Mouse (Mus musculus) kidney, postnatal 0 days (tissue): ENCODE measurements around the gene Traf3. TPM values are rescaled to one million over a fixed set of nuclear protein-coding genes. Genes with fewer than 3 reads are reported as not detected.

Experiments
- ATAC-seq: fragments of 200-750 bp; cut with Nextera tagmentation; replicated peaks from 2 replicates; pipeline ENCODE4 v1.8.0; 2017; ENCODE audit warnings: low read depth, moderate number of reproducible peaks, moderate TSS enrichment, moderate library complexity; ENCODE audit not compliant: low FRiP score
- DNase-seq: peaks from one replicate; pipeline ENCODE4 v3.0.0-alpha.2; 2016; ENCODE audit warnings: low spot score
- H3K27ac ChIP-seq: fragments of 300-500 bp; sonication (generic); 2 replicates; pipeline ENCODE4 v1.5.1; 2014; ENCODE audit warnings: mild to moderate bottlenecking
- H3K27me3 ChIP-seq: fragments of 300-500 bp; sonication (generic); 2 replicates; pipeline ENCODE4 v1.6.1; 2014; ENCODE audit warnings: low read length, mixed read lengths; ENCODE audit not compliant: insufficient read depth
- H3K36me3 ChIP-seq: fragments of 300-500 bp; sonication (generic); 2 replicates; pipeline ENCODE4 v1.6.1; 2014; ENCODE audit warnings: low read length, mixed read lengths; ENCODE audit not compliant: insufficient read depth
- H3K4me1 ChIP-seq: fragments of 300-500 bp; sonication (generic); replicated peaks from 2 replicates; pipeline ENCODE4 v1.6.1; 2014; ENCODE audit warnings: antibody characterized with exemption, low read length, mixed read lengths; ENCODE audit not compliant: insufficient read depth
- H3K4me2 ChIP-seq: fragments of 300-500 bp; sonication (generic); 2 replicates; pipeline ENCODE4 v1.6.1; 2014; ENCODE audit warnings: mild to moderate bottlenecking, low read length, moderate library complexity, mixed read lengths
- H3K4me3 ChIP-seq: fragments of 300-500 bp; sonication (generic); replicated peaks from 2 replicates; pipeline ENCODE4 v1.5.1; 2014; ENCODE audit warnings: low read depth, low read length
- H3K9ac ChIP-seq: fragments of 300-500 bp; sonication (generic); 2 replicates; pipeline ENCODE4 v1.6.1; 2014; ENCODE audit warnings: low read depth, low read length
- H3K9me3 ChIP-seq: fragments of 300-500 bp; sonication (generic); replicated peaks from 2 replicates; pipeline ENCODE4 v1.6.1; 2016; ENCODE audit warnings: low read length, inconsistent platforms, mixed read lengths
- CTCF ChIP-seq: IDR thresholded peaks from 2 replicates; pipeline ENCODE4 v1.5.1; 2016; ENCODE audit warnings: antibody characterized with exemption, low read depth, mild to moderate bottlenecking, moderate library complexity
- WGBS: fragments of 180-500 bp; shearing (Covaris S2); extraction: QIAGEN DNeasy Blood & Tissue Kit; methylation state at CpG from one replicate; pipeline ENCODE4 v1.1.7; 2014; 5-methylcytosine and 5-hydroxymethylcytosine counted together
- polyA plus RNA-seq: library from polyadenylated mRNA; unstranded; fragments of >200 nt; fragmentation: Nextera tagmentation; extraction: Ambion mirVana; gene quantifications from 2 replicates; pipeline ENCODE4 v1.2.1, GENCODE M21; 2015

Gene Traf3
- 6.4 and 7.3 TPM in 2 replicates for polyA plus RNA-seq

- no peak for TF ChIP-seq CTCF
- peaks cover 14% of the 10 kb centered on the region for H3K4me1 ChIP-seq
- ATAC-seq: peak; percentile 57
These were observed at the start of gene Traf3 for GRCm38 (mm10) chr12:111165831-111166591. Traf3 (plus strand) TSS chr12:111166370.

GRCm38 (mm10) chr12:111119506-111120085, 46.6 kb upstream of the Traf3 start:
- Histone ChIP-seq H3K9ac (no peak overlapping the region), H3K9me3 (no peaks in the 10 kb centered on the region), H3K36me3 (peaks cover 18% of the 10 kb centered on the region), H3K27me3 (no peaks in the 10 kb centered on the region), H3K4me2 (no peak overlapping the region), H3K4me1 (no peaks in the 10 kb centered on the region), H3K4me3 (no peak overlapping the region), H3K27ac (no peak overlapping the region)
- no peak for DNase-seq
- 94% methylated on average over 5 of the region's 5 CpGs for WGBS
- ATAC-seq: no peak
- TF ChIP-seq CTCF: no peak

More at GRCm38 (mm10) chr12:111165831-111166591, at the start of gene Traf3:
- peak within 1 kb of the TSS; percentile 67 for H3K4me3 ChIP-seq
- WGBS: 7% methylated on average over 48 of the region's 105 CpGs
- H3K27ac ChIP-seq: peak within 1 kb of the TSS; percentile 85
- no peaks in the 10 kb centered on the region for H3K9me3 ChIP-seq
- no peaks in the 10 kb centered on the region for H3K27me3 ChIP-seq
- H3K36me3 ChIP-seq: no peaks in the 10 kb centered on the region
- H3K4me2 ChIP-seq: peak within 1 kb of the TSS; percentile 95
- peak; percentile 81 for DNase-seq
- peak within 1 kb of the TSS; percentile 89 for H3K9ac ChIP-seq

- ATAC-seq (no peak), DNase-seq (no peak)
- no peaks in the 10 kb centered on the region for H3K27me3 ChIP-seq
- peaks cover 12% of the 10 kb centered on the region; the same call in 1 of the 2 replicates for H3K36me3 ChIP-seq
- no peak overlapping the region for H3K9ac ChIP-seq
- no peak overlapping the region for H3K4me3 ChIP-seq
- no peaks in the 10 kb centered on the region for H3K9me3 ChIP-seq
- no peaks in the 10 kb centered on the region for H3K4me1 ChIP-seq
- WGBS: 90% methylated on average over 9 of the region's 9 CpGs
- TF ChIP-seq CTCF: no peak
- H3K4me2 ChIP-seq: no peak overlapping the region
- H3K27ac ChIP-seq: no peak overlapping the region
These were observed 45.1 kb upstream of the Traf3 start for GRCm38 (mm10) chr12:111120976-111121645.

GRCm38 (mm10) chr12:111122332-111122852, 43.8 kb upstream of the Traf3 start:
- H3K36me3 ChIP-seq: 0 out of 2 replicates have a peak, but pooled peaks cover 4% of the 10 kb centered on the region
- no peak overlapping the region for H3K4me3 ChIP-seq
- DNase-seq: no peak
- TF ChIP-seq CTCF: peak; percentile 67
- no peak overlapping the region for H3K27ac ChIP-seq
- no peak for ATAC-seq
- no peaks in the 10 kb centered on the region for H3K9me3 ChIP-seq
- H3K9ac ChIP-seq: no peak overlapping the region
- no peaks in the 10 kb centered on the region for H3K4me1 ChIP-seq
- no peak overlapping the region for H3K4me2 ChIP-seq
- H3K27me3 ChIP-seq: no peaks in the 10 kb centered on the region

GRCm38 (mm10) chr12:111124601-111125260, 41.4 kb upstream of the Traf3 start:
- Histone ChIP-seq H3K27me3 (no peaks in the 10 kb centered on the region), H3K9me3 (no peaks in the 10 kb centered on the region), H3K4me3 (no peak overlapping the region), H3K4me1 (no peaks in the 10 kb centered on the region), H3K4me2 (no peak overlapping the region), H3K9ac (no peak overlapping the region), H3K27ac (no peak overlapping the region), H3K36me3 (no peaks in the 10 kb centered on the region)
- peak; percentile 24 for DNase-seq
- WGBS: 62% methylated on average over 14 of the region's 14 CpGs
- no peak for TF ChIP-seq CTCF
- ATAC-seq: no peak

GRCm38 (mm10) chr12:111125666-111126065, 40.5 kb upstream of the Traf3 start:
- Histone ChIP-seq H3K4me2 (no peak overlapping the region), H3K9ac (no peak overlapping the region), H3K27me3 (no peaks in the 10 kb centered on the region), H3K4me3 (no peak overlapping the region), H3K9me3 (no peaks in the 10 kb centered on the region), H3K36me3 (no peaks in the 10 kb centered on the region), H3K4me1 (no peaks in the 10 kb centered on the region), H3K27ac (no peak overlapping the region)
- no peak for TF ChIP-seq CTCF
- no peak for ATAC-seq
- no peak for DNase-seq
- 67% methylated on average over 6 of the region's 6 CpGs for WGBS
